Mouse (Mus musculus) bone marrow macrophage, adult 2 months (primary cell): ENCODE measurements around the gene Lpgat1.

Experiments
- CTCF ChIP-seq: IDR thresholded peaks from 2 replicates; pipeline ENCODE4 v1.5.1; 2012; ENCODE audit warnings: low read depth, mild to moderate bottlenecking, low read length, moderate library complexity
- POLR2A ChIP-seq: IDR thresholded peaks from 2 replicates; pipeline ENCODE4 v1.6.1; 2012; ENCODE audit warnings: mild to moderate bottlenecking, low read depth, low read length, borderline replicate concordance

GRCm38 (mm10) chr1:191792991-191793390, 75.4 kb downstream of the Lpgat1 start:
- no peak for TF ChIP-seq CTCF
- no peak for TF ChIP-seq POLR2A
